Mouse (Mus musculus): ENCODE data around the gene Rag1. TPM values are rescaled to one million over a fixed set of nuclear protein-coding genes. Genes with fewer than 3 reads are reported as not detected.

Rag1 gene
- total RNA-seq (2021): under 1 TPM in 1 of 2 experiments, not detected in 1; 0.35 TPM
- long read RNA-seq, experiment 1: 0 reads
- long read RNA-seq, experiment 2: 0 reads

DNA sequence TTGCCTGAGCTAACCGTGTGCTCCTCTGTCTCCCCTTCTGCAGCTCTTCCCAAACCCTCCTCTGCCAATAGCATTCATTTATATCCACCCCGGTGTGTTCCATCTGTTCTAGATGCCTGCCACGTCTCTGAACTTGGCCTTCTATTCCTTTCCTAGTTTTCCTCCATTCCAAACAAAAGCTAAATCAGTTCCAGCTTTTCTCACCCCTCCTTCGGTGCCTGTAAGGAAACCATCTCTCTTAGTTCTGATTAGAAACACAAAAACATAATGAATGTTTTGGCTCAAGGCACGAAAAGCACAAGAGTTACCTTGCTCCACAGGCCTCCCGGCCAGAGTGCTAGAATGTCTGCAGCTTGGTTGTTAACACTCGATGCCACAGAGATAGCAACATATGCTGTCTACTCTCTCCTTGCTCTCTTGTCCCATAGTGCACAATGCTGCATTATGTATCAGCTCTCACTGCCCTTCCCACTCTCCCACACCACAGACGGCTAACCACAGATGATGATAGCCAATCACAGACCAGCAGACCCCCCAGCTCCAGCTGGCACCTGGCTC, at the start of gene Rag1, which contains the start of gene B230118H07Rik:
TSS of gene Rag1 (minus strand) at position 388 of the 558 bp plus-strand sequence.
TSS of gene B230118H07Rik (minus strand) at position 419 of the 558 bp plus-strand sequence.
- peak; percentile 13 for DNase-seq

DNA sequence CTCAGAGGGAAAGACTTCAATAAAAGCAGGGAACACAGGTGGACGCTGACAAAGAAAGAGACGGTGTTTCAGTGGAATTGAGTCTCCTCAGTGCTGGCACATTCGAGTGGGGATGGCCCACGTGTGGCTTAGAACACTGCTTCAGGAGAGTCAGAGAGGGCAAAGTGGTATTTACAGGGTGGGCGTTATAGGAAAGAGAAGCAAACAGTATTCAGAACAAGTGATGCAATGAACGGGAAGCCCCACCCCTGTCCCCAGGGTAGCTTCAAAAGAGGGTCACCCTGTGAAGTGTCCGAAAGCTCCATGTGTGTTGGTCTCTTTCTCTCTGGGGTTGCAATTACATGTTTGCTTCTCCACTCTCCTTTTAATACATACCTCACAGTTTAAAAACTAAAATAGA, 46.3 kb upstream of the Rag1 start:
- DNase-seq: no peak

DNA sequence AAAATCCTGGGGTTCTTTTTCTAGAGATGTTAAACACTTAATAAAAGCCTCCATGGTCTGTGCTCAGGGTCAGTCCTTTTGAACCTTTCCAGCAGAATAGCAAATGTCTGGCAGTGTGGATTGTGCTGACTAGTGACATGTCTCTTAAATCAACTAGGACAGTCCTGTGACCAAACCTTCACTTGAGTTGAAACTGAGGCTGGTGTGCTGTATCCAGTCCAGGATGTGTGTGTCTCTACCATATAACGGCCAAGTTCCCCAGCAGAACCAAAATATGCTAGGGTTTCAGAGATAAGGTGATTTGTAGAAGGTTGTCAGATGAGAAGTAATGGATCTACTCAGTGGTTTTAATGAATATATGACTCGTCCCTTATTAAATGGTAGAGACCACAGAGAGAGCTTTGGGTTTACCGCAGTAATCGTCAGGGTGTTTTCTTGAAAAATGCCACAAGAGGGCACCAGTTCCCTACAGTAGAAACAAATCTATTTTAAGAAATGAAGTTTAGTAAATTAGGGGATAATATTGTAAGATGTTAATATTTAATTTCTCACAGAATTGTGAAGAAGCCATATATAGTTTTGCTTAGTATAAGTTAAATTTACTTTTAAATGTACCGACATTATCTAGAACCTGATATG, 44.4 kb upstream of the Rag1 start:
- DNase-seq: no peak

DNA sequence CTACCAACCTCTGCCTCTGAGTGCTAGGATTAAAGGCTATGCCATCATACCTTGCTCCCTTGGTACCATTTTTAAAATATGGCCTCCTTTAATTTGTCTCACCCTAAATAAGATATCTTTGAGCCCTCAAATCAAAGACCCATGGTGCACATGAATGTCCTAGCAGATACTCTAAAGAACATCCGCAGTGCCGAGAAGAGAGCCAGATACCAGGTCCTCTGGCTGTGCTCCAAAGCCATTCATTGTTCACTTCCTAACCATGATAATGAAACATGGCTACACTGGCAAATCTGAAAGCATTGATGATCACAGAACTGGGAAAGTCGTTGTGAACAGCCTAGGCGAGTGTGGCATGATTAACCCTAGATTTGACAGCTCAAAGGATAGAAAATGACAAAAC, 43.7 kb upstream of the Rag1 start:
- DNase-seq: no peak

DNA sequence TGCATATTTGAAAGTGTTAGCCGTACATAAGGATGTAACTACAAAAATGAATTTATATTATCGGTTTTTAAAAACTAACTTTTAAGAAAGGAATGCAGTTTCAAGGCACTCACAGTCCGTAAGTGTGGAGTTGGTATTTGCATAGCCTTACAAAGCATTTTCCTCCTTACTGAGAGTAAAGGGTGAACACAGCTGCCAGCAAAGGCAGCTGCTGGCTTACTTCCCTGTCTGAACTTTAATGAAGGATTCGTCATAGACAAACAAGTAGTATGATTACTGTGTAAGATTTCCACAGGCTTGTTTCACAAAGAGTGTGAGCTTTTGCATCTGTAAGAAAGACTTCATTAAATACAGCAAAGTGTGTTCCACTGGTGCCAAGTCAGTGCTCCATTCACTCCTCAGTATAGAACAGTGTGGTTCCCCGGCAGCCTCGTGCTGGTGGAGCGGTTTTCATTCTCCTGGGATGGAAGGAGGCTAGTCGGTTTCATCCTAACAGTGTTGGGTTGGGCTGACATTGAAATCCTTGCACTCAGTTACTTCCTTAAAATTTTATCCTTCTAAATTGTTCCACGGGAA, 41.0 kb upstream of the Rag1 start:
- no peak for DNase-seq

DNA sequence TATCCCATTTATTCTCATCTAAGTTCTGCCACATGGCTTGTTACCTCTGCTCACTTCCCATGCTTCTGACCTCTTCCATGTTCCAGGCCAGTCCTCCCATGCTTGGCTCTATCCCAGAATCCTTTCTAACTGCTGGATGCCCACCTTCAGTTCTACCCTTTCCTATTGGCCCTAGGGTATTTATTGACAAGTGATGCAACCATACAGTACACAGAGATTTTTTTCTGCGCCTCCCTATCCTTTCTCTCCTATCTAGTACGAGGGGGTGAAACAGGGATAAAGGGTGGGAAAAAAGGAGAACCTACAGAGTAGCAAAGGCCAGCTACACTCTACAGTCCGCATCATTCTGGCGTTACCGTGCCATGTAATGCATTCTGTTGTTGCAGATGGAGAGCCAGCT, 38.7 kb upstream of the Rag1 start:
- no peak for DNase-seq

DNA sequence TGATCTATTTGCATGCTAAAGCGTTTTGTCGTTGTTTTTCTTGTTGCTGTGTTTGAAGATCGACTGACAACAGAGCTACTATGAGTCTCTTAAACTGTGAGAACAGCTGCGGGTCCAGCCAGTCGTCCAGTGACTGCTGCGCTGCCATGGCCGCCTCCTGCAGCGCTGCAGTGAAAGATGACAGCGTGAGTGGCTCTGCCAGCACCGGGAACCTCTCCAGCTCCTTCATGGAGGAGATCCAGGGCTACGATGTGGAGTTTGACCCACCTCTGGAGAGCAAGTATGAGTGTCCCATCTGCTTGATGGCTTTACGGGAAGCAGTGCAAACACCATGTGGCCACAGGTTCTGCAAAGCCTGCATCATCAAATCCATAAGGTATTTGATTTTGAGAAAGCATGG, 35.1 kb upstream of the Rag1 start:
- DNase-seq: peak; percentile 58

DNA sequence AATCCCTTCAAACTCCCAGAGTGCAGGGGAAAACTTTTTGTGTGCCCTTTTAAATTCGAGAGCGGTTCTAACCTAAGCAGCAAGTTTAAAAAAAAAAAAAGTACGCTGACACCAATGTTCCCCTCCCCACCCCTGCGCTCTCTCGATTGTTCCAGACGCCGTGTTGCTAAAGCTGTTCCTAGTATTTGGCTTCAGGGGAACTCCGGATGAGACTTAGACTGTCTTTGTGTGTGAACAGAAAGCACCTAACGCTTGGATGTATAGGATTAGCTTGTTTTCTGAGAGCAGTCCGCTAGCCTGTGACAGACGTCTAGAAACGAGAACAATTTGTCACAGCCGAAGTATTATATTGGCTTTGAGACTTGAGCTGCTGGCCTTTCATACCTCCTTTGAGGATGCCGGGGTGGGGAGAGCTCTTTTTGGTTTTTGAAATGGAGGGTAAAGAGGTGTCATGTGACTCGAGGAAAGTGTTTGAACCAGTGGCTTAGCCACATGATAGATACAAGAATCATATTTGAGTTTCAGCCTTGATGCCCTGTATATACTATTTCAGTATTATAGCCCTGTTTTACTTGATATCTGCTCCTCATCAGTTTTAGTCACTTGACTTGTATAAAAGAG, 30.0 kb upstream of the Rag1 start:
- DNase-seq: no peak

DNA sequence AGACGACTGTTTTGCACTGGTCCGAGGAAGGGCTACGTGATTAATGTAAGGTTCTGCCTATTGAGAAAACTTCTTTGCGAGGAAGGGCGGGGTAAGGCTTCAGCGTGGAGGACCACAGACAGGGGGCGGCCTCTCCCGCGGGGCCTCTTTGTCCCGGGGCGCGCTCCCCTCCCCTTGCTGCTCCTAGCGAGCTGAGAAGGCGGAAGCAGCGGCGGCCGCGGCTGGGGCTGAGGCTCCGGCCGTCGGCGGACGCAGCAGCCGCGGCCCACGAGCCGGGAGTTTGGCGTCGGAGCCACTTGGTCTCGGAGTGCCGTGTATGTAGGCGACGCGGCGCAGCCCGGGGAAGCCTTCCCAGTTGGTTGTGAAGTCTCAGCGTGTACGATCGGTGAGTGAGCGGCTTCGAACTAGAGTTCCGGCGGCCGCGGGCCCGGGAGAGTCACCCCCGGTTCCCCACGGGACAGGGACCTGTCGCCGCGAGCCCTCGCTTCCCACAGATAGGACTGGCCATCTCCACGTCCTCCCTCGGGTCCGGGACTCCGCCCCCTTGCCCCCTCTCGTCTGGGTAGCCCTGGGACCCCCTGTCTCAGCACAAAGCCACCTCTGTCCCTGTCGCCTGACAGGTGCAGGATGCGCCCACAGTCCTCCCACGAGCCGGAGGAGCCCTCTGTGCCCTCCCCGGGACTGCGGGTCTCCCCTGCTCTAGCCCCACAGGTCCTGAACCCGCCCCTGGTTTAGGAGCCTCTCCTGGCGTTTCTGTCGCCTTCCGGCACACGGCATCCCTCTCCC, 29.1 kb upstream of the Rag1 start, which contains the start of gene Traf6:
TSS of gene Traf6 (plus strand) at position 194 of the 786 bp plus-strand sequence.
- peak; percentile 84 for DNase-seq

DNA sequence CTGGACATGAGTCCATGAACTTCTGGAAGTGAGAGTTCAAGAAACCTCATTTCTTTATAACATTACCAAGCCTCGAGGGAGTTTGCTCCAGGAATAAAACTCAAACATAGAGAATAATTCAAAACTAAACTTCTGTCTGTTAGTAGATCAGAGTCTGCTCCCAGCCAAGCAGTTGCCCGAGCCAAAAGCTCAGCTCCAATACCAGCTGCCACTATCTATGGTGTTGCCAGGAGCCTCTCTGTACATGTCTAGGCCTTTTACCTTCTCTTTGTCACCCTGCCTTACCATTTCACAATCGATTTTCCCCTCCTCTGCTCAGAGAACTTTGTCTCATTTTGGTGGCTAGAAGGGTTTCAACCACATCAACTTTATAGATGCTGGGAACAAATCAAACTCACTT, 24.2 kb upstream of the Rag1 start:
- no peak for DNase-seq

DNA sequence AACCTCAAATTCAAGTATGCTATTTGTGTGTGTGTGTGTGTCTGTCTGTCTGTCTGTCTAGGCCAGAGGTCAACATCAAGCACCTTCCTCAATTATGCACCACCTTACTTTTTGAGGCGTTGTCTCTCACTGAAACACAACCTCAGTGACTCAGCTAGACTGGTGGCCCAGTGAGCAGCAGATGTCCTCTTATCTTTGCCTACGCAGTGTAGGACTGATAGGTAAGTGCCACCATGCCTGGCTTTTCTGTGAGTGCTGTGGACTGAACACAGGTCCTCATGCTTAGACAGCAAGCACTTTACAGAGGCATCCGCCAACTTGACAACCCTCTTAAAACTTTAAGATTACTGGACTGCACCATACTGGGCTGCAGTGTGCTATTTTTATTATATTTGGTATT, 19.4 kb upstream of the Rag1 start:
- DNase-seq: no peak

DNA sequence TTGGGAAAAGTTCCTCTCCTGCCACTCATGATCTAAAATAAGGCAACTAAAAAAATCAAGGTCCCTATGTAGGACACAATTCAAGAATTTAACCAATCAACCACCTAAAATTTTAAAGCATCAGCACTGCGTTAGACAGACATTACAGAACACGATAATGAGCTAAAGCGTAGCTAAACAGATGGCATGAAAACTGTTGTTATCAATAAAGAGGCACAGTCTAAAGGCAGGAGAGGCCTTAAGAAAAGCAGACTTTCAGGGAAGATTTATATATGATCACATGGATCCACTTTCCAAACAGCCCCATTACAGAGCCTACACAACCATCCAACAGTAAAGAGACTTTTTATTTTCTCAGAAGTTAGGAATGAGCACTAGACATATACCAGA, 16.4 kb upstream of the Rag1 start:
- no peak for DNase-seq

DNA sequence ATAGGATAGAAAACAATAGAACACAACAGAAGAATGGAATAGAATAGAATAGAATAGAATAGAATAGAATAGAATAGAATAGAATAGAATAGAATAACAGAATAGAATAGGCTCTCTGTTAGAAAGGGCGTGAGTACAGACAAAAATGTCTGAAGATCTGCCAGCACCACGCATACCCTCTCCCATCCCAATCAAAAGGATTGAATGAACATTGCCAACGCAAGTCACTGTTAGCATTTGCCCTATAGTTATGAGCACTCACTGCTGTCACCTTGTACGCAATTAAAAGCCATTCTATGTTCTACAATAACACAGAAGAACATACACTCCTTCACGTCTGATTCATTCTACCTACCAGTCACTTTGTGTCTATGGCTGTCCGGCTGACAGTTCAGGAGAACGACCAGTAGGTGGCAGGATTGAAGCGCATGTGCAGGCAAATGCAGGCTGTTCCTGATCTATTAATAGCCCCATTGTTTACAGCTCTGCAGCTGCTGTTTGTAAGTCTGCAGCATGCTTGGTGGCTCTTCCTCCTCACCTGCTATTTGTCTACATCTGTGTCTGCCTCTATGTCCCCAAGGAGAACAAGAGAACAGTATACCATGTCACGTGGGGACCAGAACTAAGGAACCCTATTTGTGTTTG, 15.9 kb upstream of the Rag1 start:
- peak; percentile 59 for DNase-seq

DNA sequence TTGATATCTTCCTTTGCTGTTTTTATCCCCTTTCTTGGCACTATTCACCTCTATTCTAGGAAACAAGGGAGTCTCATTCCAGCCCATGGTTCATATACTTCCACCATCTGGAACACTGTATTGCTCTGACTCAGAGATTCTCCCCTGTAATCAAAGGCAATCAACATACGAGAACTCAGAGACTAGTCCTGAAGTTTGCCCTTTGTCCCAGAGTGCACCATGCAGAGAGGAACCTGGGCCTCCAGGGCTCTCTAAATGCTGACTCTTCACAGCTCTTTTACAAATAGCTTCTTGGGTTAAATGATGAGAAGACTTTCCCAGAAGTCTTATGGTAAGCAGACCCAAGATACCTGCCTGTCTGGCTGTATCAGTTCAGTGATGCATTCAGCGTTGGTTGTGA, 11.2 kb upstream of the Rag1 start:
- DNase-seq: no peak

DNA sequence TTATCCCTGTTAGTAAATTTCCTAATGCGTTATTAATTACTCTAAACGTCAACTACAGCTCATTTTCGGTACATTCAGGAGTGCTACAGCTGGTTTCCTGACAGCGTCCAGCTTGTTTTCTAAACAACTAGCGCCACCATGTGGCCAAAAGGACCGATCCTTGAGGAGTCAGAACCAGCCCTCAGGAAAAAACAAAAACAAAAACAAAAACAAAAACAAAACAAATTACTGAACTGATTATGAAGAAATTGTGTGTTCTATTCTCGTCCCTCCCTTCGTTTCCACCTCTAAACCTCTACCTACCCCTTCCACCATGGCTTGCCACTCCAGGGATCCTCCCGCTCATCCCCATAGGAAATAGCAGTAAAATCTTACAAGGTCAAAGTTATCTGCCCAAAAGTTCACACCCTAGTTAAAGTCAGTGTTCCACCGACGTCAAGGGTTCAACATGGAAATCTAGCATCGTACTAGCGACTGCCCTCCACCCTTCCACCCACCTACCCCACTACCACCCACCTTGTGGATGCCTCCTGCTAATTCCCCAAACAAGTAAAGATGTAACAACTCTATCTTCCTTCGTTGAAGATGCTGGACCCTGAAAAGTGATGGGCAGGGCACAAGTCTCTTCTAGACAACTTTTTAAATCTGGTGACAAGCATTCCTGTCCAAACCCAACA, 3.8 kb upstream of the Rag1 start:
- DNase-seq: no peak

DNA sequence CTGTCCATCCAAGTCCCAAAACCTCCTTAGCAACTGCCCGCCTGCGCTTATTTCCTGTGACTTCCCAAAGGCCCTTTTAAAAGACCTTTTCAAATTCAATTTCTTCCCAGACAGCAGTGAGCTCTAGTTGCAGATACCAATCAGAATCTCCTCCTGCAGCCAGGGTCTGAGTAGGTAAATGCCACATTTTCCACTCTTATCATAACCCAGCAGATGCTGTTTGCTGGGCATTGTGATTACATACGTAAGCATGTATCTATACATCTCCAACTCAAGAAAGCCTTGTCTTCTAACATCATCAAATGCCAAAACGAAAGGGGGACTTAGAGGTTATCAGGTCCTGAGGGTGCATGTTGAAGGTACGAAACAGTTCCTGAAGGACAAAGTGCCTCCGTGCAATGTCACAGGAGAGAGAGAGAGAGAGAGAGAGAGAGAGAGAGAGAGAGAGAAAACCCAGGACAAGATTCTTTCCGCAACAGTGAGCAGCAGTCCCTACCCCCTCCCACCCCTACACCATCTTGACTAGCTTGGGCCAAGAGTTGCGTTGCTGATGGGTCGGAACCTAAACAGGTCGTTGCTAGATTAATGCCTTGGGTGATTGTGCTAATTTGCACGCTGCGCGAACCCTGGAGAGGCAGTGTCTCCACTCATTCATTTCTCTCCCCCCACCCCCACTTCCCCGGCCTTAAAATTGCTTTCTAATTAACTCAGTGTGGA, 3.1 kb upstream of the Rag1 start:
- DNase-seq: no peak

DNA sequence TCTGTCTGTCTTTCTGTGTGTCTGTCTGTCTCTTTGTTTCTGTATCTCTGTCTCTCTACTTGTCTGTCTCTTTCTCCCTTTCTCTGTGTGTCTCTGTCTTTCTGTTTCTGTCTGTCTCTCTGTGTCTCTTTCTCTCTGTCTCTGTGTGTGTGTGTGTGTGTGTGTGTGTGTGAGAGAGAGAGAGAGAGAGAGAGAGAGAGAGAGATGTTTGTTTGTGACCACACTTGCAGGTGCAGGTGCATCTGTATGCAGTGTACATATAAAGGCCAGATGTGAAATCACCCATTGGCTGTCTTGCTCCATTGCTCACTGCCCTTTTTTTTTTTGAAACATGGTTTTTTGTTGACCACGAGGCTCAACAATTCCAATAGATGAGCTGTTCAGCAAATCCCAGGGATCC, 1.1 kb upstream of the Rag1 start:
- DNase-seq: no peak

DNA sequence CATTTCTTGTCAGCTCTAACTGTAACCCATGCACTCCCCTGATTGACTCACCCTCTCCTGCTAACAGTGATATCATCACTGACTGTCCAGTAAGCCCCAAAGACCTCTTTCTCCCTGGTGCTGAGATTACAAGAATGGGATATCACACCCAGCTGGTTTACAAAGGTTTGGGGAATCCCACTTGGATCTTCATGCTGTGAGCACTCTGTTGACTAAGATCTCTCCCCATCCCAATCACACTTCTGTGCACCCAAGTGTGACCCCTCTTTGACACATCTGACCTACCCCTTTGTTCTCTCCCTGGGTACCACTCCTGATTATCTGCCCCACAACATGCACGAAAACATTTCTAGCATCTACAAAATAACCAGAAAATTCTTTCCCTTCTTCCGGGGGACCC, 940 bp downstream of the Rag1 start:
- DNase-seq: no peak

DNA sequence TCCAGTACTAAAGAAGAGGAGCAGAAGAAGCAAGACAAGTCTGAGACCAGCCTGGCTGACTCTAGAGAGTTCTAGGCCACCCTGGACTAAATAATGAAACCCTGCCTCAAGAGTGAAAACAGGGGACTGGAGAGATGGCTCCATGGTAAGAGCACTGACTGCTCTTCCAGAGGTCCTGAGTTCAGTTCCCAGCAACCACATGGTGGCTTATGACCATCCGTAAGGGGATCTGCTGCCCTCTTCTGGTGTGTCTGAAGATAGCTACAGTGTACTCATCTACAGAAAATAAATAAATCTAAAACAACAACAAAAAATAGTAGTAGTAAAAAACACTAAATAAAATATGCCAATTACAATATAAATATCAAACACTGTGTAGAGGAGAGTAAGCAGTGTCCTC, 3.5 kb downstream of the Rag1 start:
- no peak for DNase-seq

DNA sequence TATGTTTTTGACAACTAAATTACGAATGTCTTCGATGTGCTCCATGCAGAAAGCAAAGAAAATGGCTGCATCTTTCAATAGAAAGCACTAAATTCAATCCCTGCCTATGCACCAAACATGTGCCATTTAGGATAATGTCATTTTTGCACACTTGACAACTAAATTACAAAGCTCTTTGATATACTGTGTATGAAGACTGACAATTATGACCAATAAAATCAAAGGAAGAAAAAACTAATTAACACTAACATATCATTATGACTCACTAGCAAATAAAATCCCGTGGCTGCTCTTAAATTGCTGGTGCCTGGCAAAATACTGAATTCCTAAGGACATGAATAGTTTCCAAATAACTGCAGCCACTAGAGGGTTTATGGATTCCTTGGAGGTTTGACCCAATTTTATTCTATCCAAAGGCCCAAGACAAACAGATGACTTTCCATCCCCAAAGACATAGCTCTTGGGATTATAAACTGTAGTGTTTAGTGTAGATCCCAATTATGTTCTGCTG, 9.4 kb downstream of the Rag1 start:
- DNase-seq: no peak

Measured in gastrocnemius, postnatal 25 days (tissue).